Mouse (Mus musculus): Measurements from ENCODE around the gene Grb10. TPM values are rescaled to one million over a fixed set of nuclear protein-coding genes. Genes with fewer than 3 reads are reported as not detected.

The Grb10 gene
- total RNA-seq, 2 experiments from 2014 or later: 46.2 to 52.1 TPM

GRCm38 (mm10) chr11:11923345-11923744 lies 115.1 kb downstream of the Grb10 start:
- intact Hi-C loops (cut with DNase I): no loop called here
- no peak for DNase-seq

- intact Hi-C loops (cut with DNase I): no loop called here
- no peak for DNase-seq
Measured at GRCm38 (mm10) chr11:11922106-11922505, 116.4 kb downstream of the Grb10 start.

DNA sequence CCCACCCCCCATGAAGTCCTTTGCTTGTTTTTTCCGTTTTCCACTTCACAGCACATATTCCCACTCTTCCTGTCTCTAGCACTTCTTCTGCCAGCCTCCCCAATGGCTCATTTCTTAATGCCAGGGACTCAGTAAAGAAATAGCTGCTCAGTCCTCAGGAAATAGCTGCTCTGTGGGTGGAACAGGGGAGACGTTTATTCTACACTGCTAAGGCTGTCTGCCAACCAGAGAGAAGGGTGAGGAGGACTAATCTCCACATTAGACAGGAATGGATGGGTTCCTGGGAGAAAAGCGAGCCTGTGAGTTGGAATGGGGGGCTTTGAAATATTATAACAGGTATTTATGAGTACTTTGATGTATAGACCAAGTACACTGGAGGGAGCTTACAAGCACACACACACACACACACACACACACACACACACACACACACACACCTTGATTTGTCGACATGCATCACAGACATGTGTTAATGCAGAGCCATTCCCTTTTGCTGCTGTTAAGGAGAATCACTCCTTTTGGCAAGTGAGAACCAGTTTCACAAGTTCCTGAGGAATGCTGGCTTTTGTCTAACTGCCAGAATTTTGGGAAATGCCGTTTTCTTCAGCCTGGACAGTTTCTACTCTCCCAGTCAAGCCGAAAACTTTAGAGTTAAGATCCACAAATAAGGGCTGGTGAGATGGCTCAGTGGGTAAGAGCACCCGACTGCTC lies 130.6 kb downstream of the Grb10 start:
- intact Hi-C loops (cut with DNase I): no loop called here
- DNase-seq: no peak

- DNase-seq: no peak
- intact Hi-C loops (cut with DNase I): no loop called here
Measured at GRCm38 (mm10) chr11:11905518-11905917, 133.0 kb downstream of the Grb10 start.

DNA sequence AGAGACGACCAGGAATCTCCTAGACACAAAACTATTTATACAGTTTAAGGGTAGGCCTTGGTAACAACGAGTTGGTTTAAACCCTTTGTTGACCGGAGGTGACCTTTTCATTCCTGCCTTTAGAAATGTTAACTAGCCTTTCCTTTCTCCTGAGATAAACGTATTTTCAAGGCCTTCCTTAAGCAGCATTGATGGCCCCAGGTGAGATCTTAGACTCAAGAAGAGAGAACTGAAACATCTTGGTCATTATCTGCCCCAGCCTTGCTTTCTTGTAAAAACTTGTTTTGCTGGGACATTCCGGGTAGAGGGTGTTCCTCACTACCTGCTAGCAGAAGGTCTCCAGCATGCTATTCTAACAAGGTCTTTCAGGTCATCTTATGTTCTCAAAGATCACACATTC lies 133.5 kb downstream of the Grb10 start:
- no peak for DNase-seq
- intact Hi-C loops (cut with DNase I): no loop called here

DNA sequence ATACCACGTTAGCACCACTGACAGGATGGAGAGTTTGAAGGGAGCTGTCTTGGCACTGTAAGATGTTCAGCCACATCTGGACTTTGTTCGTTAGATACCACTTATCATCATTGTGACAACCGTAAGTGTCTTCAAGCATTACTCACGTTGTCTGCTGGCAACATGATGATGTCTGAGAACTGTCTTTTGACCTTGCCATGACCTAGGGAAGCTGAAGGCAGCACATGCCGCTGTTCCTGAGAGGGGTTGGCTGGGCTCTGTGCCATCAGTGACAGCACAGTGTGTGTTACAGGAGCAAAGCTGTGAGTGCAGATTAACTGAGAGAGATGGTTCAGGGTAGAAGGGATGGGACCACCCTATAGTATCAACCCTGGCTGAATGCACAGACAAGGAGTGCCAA lies 137.0 kb downstream of the Grb10 start:
- intact Hi-C loops (cut with DNase I): no loop called here
- no peak for DNase-seq

GRCm38 (mm10) chr11:11898496-11898895 lies 140.0 kb downstream of the Grb10 start:
- DNase-seq: no peak
- intact Hi-C loops (cut with DNase I): no loop called here

GRCm38 (mm10) chr11:11897645-11898357 lies 140.7 kb downstream of the Grb10 start, which contains the start of gene Ddc:
TSS of gene Ddc (minus strand) at chr11:11898144.
- DNase-seq: no peak
- intact Hi-C loops (cut with DNase I): no loop called here

- intact Hi-C loops (cut with DNase I): no loop called here
Measured at GRCm38 (mm10) chr11:11895479-11895878, 143.0 kb downstream of the Grb10 start.

GRCm38 (mm10) chr11:11893769-11894168 lies 144.7 kb downstream of the Grb10 start:
- DNase-seq: no peak
- intact Hi-C loops (cut with DNase I): no loop called here

More at GRCm38 (mm10) chr11:11895479-11895878, 143.0 kb downstream of the Grb10 start:
- no peak for DNase-seq

DNA sequence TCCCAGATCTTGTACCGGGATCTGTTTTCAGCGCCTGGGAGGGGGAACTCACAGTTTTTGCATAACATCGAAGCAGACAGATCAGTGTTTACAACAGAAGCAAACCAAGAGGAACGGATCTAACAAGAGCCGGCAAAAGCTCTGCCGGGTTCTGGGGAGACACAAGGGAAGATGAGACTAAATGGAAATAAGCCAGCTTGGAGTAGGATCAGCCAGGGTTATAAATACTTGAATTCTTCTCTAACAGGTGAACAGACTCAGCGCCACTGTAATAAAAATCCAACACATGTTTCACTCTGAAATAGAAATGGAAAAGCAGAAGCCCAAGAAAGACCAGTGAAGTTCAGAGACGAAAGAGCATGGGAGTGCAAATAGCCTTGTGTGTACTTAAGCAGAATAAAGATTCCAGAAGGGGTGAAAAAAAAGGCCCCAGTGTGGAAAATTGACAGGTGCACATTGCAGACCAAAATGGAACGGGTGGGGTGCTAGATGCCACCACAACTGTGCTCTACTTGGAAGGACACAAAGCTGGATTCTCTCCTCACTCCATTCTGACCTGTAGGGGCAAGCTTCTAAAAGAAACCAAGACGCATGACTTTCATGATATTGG lies 145.4 kb downstream of the Grb10 start:
- intact Hi-C loops (cut with DNase I): no loop called here
- no peak for DNase-seq

GRCm38 (mm10) chr11:11891832-11892231 lies 146.7 kb downstream of the Grb10 start:
- intact Hi-C loops (cut with DNase I): no loop called here
- DNase-seq: no peak

DNA sequence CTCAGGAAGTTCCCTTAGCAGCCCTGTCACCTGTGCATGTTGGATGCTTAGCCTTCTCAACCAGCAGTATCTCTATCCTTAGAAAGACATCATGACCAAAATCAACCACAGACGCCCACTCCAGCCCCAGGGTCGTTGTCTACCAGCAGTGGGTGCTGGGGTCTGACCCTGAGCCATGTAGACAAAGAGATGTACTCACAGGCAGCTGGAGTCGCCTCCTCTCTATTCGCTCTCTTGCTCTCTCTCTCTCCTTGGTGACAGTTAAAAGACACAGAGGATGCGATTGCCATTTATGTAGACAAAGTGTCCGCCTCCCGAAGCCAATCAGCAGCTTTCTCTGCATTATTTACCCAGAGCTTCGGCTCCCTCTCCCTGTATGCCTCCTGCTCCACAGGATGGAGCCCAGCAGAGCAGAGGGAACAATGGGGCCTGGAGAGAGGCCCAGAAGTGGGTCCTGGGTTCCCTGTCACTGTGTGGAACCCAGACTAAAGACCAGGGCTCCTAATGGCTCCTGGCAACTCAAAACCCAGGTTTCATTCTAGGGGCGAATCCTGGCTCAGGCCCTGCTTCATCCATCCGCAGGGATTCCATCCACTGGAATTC lies 148.2 kb downstream of the Grb10 start:
- intact Hi-C loops (cut with DNase I): no loop called here
- no peak for DNase-seq

DNA sequence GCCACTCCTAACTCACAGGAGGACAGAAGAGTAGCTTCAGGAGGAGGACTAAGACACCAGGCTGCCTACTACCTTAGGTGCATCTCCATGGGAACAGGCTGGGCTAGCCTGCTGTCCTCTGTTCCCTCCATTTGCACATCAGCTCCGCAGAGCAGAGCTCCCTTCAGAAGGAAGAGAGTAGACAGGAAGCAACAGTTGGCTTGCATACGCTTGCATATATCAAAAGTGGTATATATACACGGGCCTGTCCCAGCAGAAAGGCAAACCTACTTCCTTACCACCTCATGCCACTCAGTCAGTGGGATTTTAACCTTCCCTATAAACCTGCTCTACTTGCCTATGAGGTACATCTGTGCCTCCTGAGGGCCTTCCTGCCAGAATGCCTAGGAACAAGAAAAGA lies 149.8 kb downstream of the Grb10 start:
- DNase-seq: no peak
- intact Hi-C loops (cut with DNase I): no loop called here

GRCm38 (mm10) chr11:11888051-11888450 lies 150.4 kb downstream of the Grb10 start:
- DNase-seq: no peak
- intact Hi-C loops (cut with DNase I): no loop called here

DNA sequence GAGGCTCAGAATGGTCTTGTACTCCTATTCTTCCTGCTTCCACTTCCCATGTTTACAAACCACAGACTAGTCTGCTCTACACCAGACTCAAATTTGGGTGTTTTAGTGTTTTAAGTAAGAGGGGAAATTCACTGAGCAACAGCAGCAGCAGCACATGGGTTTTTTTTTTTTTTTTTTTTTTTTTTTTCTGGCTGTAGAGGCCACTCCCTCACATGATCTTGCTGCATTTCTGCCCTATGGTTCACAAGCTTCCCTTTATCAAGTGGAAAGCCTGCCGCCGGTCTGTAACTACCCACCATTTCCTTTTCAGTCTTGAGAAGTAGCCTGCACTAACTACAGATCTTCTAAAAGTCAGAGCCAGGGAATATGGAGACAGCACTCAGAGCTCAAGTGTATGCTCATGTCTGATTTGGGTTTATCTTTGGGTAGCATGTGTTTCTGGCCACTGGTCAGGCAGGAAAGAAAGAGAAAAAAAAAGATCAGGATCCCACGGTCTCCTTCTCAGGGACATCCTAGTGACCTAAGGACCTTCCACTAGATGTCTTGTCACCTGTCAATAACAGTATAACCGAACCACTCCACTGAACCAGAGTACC lies 152.0 kb downstream of the Grb10 start:
- DNase-seq: no peak
- intact Hi-C loops (cut with DNase I): no loop called here

GRCm38 (mm10) chr11:11885921-11886320 lies 152.6 kb downstream of the Grb10 start:
- intact Hi-C loops (cut with DNase I): no loop called here

DNA sequence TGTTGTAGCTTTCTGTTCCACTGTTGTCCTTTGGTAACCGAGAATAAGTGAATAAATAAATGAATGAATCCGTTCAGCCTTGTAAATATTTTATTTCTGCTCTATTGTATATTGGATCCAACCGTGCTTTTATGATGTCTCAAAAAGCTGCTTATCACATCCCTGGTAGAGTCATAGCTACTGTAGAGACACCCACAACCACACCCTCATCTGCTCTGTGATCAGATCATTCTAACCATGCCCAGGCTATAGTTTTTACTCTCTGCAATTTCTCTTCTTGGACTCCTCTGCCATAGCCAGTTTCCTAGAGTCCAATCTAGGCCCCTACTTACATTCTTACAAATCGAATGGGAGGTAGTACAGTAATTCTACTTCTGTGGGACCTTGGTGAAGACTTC lies 153.2 kb downstream of the Grb10 start:
- intact Hi-C loops (cut with DNase I): no loop called here

More at GRCm38 (mm10) chr11:11885921-11886320, 152.6 kb downstream of the Grb10 start:
- DNase-seq: no peak

DNA sequence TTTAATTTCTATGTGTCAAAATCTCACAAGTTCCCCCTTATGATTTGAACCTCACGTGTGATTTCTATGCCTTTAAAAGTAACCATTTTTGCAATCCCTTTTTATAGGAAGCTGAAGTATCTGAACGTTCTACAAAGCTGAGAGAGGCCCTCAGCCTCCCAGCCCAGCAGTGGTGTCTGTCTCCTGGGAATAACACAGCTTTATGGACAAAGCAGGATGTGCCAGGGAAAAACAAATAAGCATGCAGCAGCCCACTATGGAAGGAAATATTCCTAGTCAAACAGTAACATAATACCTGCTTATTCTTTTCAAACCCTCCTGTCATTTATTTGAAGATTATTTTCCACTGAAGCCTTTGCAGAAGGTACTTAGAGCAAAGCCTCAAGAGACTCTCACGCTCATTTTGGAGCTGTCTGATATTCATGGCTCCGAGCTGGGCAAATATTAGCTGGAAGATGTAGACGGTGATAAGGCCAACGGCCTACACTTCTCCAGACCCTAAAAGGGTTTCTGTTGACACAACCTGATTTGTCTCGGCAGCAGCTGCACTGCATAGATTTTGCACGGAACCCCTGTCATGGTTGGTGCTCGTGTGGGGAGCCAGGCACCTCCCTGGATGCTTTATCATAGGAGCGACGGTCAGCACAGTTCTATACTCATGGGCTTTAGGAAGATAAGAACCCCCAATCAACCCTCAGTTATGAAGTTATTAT lies 153.8 kb downstream of the Grb10 start:
- intact Hi-C loops (cut with DNase I): no loop called here
- DNase-seq: no peak

More for the DNA sequence above, 153.2 kb downstream of the Grb10 start:
- no peak for DNase-seq

- intact Hi-C loops (cut with DNase I): no loop called here
- DNase-seq: no peak
Measured at GRCm38 (mm10) chr11:11881783-11882155, 156.7 kb downstream of the Grb10 start.

All from left cerebral cortex, postnatal 4 days (tissue).